8 mouse cellular contexts compared by ENCODE assay signal in the genomic region with DNA sequence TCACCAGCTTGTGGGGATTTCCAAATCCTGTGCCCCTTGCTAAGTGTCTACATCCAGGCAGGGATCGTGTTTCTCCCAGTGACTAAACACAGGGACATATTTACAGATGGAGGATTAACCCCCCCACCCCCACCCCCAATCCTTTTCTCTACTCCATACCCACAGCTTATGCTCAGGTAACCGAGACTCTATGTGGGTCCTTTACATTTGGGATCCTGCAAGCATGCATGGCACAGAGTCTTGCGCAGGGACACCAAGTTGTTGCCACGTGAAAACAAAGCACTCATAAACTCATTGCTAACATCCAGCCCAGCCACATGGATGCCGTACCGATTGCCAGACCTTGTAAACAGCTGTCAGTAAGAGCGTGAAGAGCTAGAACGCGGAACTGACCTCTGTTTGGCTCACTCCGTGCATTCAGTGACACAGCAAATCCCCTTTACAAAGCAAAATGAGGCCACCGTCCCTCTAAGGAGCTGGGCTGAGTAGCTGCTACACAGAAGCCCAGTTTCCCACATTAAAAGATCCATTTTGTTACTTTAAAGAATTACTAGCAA.
DNase-seq lines count a peak whose midpoint lies in the region; ATAC-seq and TF ChIP-seq lines count a peak whose summit lies in the region.

No protein-coding gene starts in this region.

- H3K4me3 ChIP-seq in forebrain, embryonic 15.5 days: no peak overlapping the region
- H3K4me3 ChIP-seq in limb, embryonic 11.5 days (ENCODE audit: low read depth, low read length): no peak overlapping the region
- H3K4me3 ChIP-seq in left cerebral cortex, adult 2 months: no peak overlapping the region

- no peak overlapping the region for H3K4me2 ChIP-seq in forebrain, embryonic 15.5 days (replicated peaks)
- no peak overlapping the region for H3K4me2 ChIP-seq in limb, embryonic 11.5 days (ENCODE audit: low read depth, severe bottlenecking)

- 15% methylated on average over 11 of the region's 11 CpGs for WGBS in forebrain, embryonic 15.5 days
- WGBS in limb, embryonic 11.5 days: 28% methylated on average over 11 of the region's 11 CpGs

- TF ChIP-seq CTCF in left cerebral cortex, adult 2 months (IDR thresholded peaks at IDR 0.05): no peak

- no peaks in the 10 kb centered on the region for H3K36me3 ChIP-seq in forebrain, embryonic 15.5 days
- H3K36me3 ChIP-seq in limb, embryonic 11.5 days (ENCODE audit: control insufficient read depth, insufficient read depth, low read length): no peaks in the 10 kb centered on the region

- H3K27me3 ChIP-seq in forebrain, embryonic 15.5 days: no peaks in the 10 kb centered on the region
- H3K27me3 ChIP-seq in limb, embryonic 11.5 days (ENCODE audit: control insufficient read depth, insufficient read depth, low read length): no peaks in the 10 kb centered on the region

- no peak overlapping the region for H3K27ac ChIP-seq in forebrain, embryonic 15.5 days (replicated peaks)
- no peak overlapping the region for H3K27ac ChIP-seq in limb, embryonic 11.5 days (replicated peaks; ENCODE audit: low read depth, low read length)
- no peak overlapping the region for H3K27ac ChIP-seq in left cerebral cortex, adult 2 months

- H3K9ac ChIP-seq in forebrain, embryonic 15.5 days (replicated peaks): no peak overlapping the region
- H3K9ac ChIP-seq in limb, embryonic 11.5 days (ENCODE audit: low read length): no peak overlapping the region

- H3K4me1 ChIP-seq in forebrain, embryonic 15.5 days: 0 out of 2 replicates have a peak, but pooled peaks cover 4% of the 10 kb centered on the region
- peaks cover 6% of the 10 kb centered on the region; the same call in 1 of the 2 replicates for H3K4me1 ChIP-seq in limb, embryonic 11.5 days (ENCODE audit: control insufficient read depth, insufficient read depth, low read length)

- no peaks in the 10 kb centered on the region for H3K9me3 ChIP-seq in forebrain, embryonic 15.5 days
- no peaks in the 10 kb centered on the region for H3K9me3 ChIP-seq in limb, embryonic 11.5 days (ENCODE audit: control insufficient read depth, low read length)

- intact Hi-C loops in left cerebral cortex, adult 2 months (cut with DNase I): no loop called here

- peak; percentile 14 to 26 for DNase-seq in spleen, postnatal 36 days (ENCODE audit: low spot score in 2 of 2)
- DNase-seq in spleen, adult 12 weeks (ENCODE audit: low spot score): no peak
- peak; percentile 36 for DNase-seq in limb, embryonic 11.5 days (ENCODE audit: low spot score)
- DNase-seq in retina, postnatal 1 day: peak; percentile 61
- no peak for DNase-seq in cerebellum, adult 18-20 months
- no peak for DNase-seq in left cerebral cortex, adult 2 months (ENCODE audit: extremely low spot score in 1 of 2, low spot score in 2 of 2)
- DNase-seq in cerebellum, adult 11 months: no peak

- peak; percentile 65 for ATAC-seq in forebrain, embryonic 15.5 days (replicated peaks)
- 0 out of 2 replicates have a peak, but pooled peaks have one; percentile 28 for ATAC-seq in limb, embryonic 11.5 days (ENCODE audit: insufficient number of reproducible peaks, low FRiP score, low TSS enrichment, low read depth)

Comparison
In these comparisons a context has a peak if more than half of its experiments do, and no peak if none do; other contexts are left out.
1. DNase-seq: peak in spleen, postnatal 36 days (2 of 2), limb, embryonic 11.5 days (single experiment) and retina, postnatal 1 day (single experiment); none in spleen, adult 12 weeks (single experiment), cerebellum, adult 18-20 months (0 of 2), left cerebral cortex, adult 2 months (0 of 2) and cerebellum, adult 11 months (single experiment).